Mouse (Mus musculus) 3134 (cell line): Measurements from ENCODE around the gene Ccl7.

Experiments
- DNase-seq: peaks from one replicate; pipeline ENCODE4 v3.0.0-alpha.2; 2011; ENCODE audit warnings: low spot score; ENCODE audit not compliant: insufficient read length; ENCODE audit errors: extremely low read depth

Ccl7 gene

DNA sequence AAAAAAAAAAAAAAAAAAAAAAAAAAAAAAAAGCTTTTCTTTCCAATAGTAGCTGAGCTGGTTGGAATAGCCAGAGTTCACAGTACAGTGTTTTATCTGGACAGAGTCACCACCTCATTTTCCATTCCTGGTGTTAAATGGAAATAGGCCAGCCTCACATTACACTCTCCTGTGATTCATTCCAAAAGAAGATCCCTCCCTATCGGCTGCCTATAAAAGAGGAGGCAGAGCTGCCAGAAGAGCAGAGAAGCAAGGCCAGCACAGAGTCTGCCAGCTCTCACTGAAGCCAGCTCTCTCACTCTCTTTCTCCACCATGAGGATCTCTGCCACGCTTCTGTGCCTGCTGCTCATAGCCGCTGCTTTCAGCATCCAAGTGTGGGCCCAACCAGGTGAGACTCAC lies at the start of gene Ccl7:
Gene Ccl7 (plus strand): TSS at position 242 of the 400 bp plus-strand sequence.
- peak; percentile 53 for DNase-seq

DNA sequence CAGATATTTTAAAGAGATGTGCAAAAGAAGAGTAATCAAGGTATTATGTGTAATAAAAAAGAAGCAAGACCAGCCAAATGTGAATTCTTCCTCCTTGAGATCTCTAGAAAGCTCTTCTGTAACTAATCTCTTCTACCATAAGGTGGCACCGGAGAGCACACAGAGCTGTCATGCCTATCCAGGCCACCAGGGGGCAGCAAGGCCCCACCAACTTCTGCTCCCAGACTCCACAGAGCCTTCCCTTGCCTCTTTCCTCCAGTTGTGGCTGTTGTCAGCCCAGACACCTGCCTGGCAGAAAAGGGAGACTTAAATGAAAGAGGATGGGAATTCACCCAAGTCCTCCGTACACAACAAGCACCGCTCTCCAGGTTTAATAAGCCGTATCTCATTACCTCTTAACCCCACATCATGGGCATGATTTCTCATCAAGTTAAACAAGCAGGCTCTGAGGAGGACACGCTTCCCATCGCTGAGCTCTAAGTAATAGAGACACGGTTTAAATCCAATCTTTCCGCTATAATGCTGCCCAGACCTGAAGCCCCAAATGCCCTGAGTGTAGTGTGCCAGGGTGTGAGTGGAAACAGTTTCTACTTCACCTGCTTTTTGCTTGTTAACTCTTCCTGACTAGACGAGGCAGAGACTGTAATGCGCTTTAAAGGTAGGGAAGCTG lies 49.2 kb upstream of the Ccl7 start:
- DNase-seq, result peak; percentile 71

DNA sequence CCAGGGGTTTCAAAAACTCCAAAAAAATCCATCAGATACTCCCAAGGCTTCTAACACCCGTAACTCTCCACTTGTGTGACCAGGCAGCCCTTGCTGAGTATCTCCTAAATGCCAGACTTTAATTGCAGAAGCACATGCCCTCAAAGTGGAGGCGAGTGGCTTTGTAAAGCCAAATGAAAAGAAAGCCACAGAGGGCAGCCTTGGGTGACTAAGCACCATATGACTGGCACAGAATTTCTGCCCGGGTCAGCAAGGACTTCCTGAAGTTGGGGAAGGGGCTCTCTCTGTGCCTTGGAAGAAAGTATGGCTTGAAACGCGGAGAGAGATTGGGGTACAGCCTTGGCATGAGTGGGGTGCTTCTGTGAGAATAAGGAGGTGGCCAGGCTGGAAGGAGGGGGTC lies 48.4 kb upstream of the Ccl7 start:
- peak; percentile 16 for DNase-seq

- no peak for DNase-seq
Measured at GRCm38 (mm10) chr11:81998646-81999045, 46.9 kb upstream of the Ccl7 start.

DNA sequence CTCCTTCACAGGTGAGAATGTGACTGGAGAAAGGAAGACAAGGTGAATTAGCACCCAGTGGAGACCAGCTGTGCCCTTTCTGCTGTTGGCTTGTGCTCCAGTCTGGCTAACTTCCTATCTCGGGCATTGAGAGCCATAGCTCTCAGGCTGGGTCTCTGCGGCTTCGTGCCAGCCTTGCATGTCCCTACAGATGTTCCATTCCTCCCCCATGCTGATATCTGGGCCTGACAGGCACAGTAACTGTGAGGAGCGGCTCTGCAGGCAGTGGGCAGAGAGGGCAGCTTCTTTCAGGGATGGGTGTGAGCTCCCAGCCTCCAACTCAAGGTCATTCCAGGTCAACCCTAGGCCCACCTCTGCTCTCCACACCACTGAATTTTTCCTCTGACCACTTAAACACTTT lies 46.0 kb upstream of the Ccl7 start:
- no peak for DNase-seq

GRCm38 (mm10) chr11:82000581-82000980 lies 44.9 kb upstream of the Ccl7 start:
- DNase-seq, result no peak

GRCm38 (mm10) chr11:82004810-82005209 lies 40.7 kb upstream of the Ccl7 start:
- DNase-seq, result no peak

DNA sequence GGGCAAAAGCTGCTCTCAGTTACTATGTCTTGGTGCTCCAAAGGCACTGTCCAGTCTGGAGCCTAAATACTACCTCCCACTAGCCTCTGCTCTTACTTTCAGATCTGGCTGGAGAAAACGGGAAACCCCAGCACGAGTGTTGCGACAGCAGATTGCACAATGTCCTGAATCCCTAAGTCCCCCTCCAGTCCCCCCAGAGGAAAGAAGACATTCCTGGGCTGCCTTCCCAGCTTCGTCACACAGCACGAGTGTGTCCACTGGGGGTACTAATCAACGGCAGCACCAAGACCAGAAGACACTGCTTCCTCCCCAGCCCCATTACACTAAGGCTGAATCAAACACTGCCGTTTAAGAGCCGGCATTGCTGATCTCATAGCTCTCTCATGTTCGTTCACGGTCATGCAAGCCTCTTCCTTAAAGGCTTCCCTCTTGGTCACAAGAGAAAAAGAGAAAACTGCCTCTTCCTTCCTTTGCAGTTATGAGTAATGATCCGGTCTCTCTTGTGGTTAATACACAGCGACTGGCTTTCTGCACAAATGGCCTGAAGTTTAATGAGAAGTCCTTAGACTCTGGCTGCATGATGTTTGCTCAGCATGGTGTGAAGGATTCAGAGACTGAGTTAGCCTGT lies 38.6 kb upstream of the Ccl7 start:
- DNase-seq, result peak; percentile 76

- DNase-seq, result no peak
Measured at GRCm38 (mm10) chr11:82010115-82010514, 35.4 kb upstream of the Ccl7 start.

GRCm38 (mm10) chr11:82011411-82012193 lies 33.9 kb upstream of the Ccl7 start:
- peak; percentile 59 for DNase-seq

DNA sequence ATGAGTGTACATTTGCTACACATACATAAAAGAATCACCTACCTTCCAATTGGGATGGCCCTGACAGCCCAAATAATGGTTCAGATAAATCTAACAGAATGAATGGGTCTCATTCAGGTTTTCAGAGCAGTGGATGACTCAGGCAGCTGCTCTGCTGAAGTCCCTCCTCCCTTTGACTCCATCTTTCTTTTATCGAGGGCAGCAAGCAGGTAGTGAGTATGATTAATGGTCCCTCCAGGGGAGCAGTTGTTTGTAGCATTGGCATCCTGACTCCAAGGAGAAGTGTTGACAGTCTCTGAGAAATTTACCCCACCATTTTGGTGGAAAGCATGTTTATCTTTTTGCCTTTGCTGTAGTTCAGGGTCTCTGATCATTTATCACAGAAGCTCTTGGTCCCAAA lies 31.8 kb upstream of the Ccl7 start:
- DNase-seq, result no peak

DNA sequence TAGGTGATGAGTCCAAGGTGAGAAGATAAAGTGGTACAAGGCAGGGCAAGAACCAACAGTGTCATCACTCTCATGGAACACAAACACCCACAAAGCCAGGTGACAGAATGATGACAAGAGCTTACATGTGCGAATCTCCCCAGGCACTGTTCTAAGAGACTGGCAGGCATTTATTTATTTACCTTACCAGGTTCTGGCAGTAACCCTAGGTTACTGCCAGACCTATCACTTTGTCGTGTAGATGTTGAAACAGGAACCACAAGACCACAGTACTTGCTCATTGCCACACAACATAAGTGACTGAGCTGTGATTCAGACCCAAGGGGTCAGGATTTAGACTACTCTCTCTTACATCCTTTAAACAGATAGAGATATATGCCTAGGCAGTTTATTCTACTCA lies 30.4 kb upstream of the Ccl7 start:
- DNase-seq, result peak; percentile 59

DNA sequence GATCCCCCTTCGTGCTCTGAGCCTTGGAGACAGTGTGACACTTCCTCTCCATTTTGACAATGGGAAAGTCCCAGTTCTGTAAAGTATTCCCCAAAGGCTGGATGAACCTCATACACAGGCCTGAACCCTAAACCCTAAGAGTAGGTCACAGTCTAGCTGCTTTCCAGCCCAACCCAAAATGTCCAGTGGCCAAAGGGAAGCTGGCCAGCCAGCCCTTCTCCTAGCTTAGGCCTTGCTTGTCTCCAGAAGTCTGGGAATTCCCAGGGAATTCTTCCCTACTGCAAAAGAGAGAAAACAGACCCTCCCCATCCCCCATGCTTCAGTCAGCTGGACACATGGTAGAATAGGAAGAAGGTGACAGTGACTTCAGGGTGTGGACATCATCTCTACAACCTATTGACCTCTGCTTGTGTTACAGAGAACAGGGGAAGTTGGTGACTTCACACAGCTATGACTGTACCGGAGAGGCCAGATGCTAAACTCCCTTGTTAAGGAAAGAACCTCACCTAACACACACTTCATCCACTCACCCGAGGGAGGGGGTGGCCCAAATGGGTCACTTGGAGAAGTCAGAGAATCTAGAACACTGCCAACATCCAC lies 29.2 kb upstream of the Ccl7 start:
- DNase-seq, result no peak

- peak; percentile 19 for DNase-seq
Measured at GRCm38 (mm10) chr11:82019389-82019788, 26.1 kb upstream of the Ccl7 start.

- DNase-seq, result no peak
Measured at GRCm38 (mm10) chr11:82019793-82020192, 25.7 kb upstream of the Ccl7 start.

- no peak for DNase-seq
Measured at GRCm38 (mm10) chr11:82021406-82021805, 24.1 kb upstream of the Ccl7 start.

DNA sequence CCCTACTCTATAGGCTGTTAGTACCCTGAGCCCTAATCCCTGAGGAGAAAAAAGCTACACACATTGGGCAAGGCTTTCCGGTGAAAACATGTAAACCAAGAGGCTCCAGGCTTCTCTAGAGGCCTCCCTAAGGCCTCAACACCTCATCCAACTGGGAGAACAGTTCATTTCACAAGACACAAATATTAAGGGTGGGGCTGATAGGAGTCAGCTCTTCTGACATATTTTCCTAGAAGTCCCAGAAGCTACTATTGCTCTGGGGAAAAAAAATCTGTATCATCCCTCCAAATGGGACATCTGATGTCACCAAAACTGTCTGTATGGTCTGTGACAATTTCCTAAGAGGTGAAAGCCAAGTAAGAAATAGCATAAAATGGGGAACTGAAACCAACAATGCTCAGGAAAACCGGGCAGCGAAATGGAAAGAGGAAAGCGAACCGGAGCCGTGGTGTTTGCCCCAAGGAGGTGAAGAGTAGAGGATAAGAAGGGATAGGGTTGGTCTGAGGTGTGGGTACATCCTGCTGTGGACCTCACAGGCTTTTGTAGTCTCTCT lies 22.9 kb upstream of the Ccl7 start:
- DNase-seq, result no peak

- DNase-seq, result no peak
Measured at GRCm38 (mm10) chr11:82023769-82024168, 21.7 kb upstream of the Ccl7 start.

DNA sequence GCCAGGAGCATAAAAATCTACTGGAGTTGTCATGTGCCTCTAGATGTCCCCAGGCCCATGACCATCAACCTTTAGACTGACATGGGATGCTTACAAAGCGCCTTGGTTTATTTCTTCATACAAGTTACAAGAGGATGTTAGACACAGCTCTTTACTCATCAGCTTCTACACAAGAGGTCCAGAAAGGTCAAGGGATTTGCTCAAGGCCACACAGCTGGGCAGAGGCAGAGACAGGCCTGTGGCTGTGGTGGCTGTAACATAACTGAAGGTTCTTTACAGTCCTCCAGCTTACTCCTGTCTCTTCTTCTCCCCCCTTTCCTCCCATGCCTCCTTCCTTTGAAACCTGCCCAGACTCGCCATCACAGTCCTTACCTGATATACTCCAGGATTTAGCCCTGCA lies 15.3 kb upstream of the Ccl7 start:
- no peak for DNase-seq

DNA sequence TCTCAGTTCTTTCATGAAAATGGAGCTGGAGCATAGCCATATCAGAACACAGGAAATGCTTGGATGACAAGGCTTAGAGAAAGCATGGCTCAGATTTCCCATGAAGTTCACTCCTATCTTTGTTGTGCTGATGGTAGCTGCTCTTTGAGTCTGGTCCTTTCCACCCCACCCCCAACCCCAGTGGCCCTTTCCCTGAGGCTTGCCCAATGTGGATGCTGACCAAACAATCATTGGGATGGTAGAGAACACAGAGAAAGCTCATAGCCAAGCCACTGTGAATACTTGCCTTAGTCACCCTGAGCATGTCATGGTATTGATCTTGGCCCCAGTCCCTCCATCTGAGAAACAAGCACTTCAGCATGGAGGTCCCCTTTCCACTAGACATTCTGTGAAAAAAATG lies 13.4 kb upstream of the Ccl7 start:
- DNase-seq, result peak; percentile 49

DNA sequence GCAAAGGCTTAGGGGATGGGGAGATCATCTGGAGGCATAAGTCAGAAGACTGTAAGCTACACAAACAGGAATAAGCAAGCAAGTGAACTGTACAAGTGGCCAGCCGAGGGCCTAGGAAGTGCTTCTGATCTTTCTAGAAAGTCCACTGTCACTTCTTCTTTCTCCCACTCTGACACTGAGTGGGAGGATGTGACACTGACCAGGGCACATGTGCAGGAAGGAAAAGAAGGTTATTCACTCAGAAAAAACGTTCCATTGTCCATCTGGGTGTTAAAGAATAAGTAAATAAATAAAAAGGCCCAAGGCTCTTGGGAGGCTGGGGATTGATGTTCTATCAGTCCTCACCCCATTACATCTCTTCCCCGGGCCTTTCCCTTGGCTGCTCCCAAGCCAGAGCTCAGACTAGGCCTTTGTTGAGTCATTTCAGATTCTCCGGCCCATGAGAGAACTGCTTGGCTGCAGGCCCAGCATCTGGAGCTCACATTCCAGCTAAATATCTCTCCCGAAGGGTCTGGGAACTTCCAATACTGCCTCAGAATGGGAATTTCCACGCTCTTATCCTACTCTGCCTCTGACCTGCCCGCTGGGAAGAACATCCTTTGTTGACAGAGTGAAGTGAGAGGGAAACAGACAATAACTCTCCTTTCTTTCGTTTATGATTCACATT lies 12.7 kb upstream of the Ccl7 start:
- peak; percentile 66 for DNase-seq
